Comparison of ENCODE assay signal across 8 mouse cellular contexts in genomic region chr12:65035839-65036189, GRCm38 (mm10). TPM values are rescaled to one million over a fixed set of nuclear protein-coding genes. Genes with fewer than 3 reads are reported as not detected.
DNase-seq lines count a peak whose midpoint lies in the region; ATAC-seq and TF ChIP-seq lines count a peak whose summit lies in the region.

No protein-coding gene starts in this region.

- H3K4me1 ChIP-seq in lung, embryonic 16.5 days (replicated peaks; ENCODE audit: control insufficient read depth, insufficient read depth, low read length) = peaks cover 9% of the 10 kb centered on the region
- H3K4me1 ChIP-seq in forebrain, embryonic 10.5 days = peaks cover 22% of the 10 kb centered on the region
- peaks cover 15% of the 10 kb centered on the region; the same call in 1 of the 2 replicates for H3K4me1 ChIP-seq in limb, embryonic 14.5 days (ENCODE audit: control insufficient read depth, insufficient read depth, low read length)
- peaks cover 9% of the 10 kb centered on the region for H3K4me1 ChIP-seq in stomach, embryonic 14.5 days (ENCODE audit: control insufficient read depth, insufficient read depth, low read length)

- H3K4me3 ChIP-seq in lung, embryonic 16.5 days (ENCODE audit: low read length) = peak overlapping the region; percentile 91
- peak overlapping the region; percentile 91 for H3K4me3 ChIP-seq in forebrain, embryonic 10.5 days
- H3K4me3 ChIP-seq in limb, embryonic 14.5 days (replicated peaks; ENCODE audit: low read length) = peak overlapping the region; percentile 95
- peak overlapping the region; percentile 87 for H3K4me3 ChIP-seq in stomach, embryonic 14.5 days (ENCODE audit: low read depth, low read length)

- no peak overlapping the region for H3K27ac ChIP-seq in lung, embryonic 16.5 days (ENCODE audit: low read length)
- H3K27ac ChIP-seq in forebrain, embryonic 10.5 days = peak overlapping the region; percentile 96
- no peak overlapping the region for H3K27ac ChIP-seq in limb, embryonic 14.5 days (replicated peaks; ENCODE audit: low read depth, low read length)
- H3K27ac ChIP-seq in stomach, embryonic 14.5 days (ENCODE audit: low read length) = no peak overlapping the region

- peak overlapping the region; percentile 79 for H3K4me2 ChIP-seq in lung, embryonic 16.5 days (ENCODE audit: low read depth, low read length)
- peak overlapping the region; percentile 66; the same call in 1 of the 2 replicates for H3K4me2 ChIP-seq in limb, embryonic 14.5 days (replicated peaks; ENCODE audit: low read depth, low read length, severe bottlenecking)
- peak overlapping the region; percentile 70 for H3K4me2 ChIP-seq in stomach, embryonic 14.5 days (replicated peaks; ENCODE audit: low read depth, low read length)

- WGBS in lung, embryonic 16.5 days = 44% methylated on average over 8 of the region's 8 CpGs
- WGBS in forebrain, embryonic 10.5 days = 51% methylated on average over 8 of the region's 8 CpGs
- 49% methylated on average over 8 of the region's 8 CpGs for whole genome bisulfite sequencing in limb, embryonic 14.5 days
- 47% methylated on average over 8 of the region's 8 CpGs for WGBS in stomach, embryonic 14.5 days

- TF ChIP-seq POLR2A in limb, embryonic 14.5 days (IDR thresholded peaks at IDR 0.05; ENCODE audit: borderline replicate concordance, extremely low read depth, insufficient read depth, insufficient read length) = no peak

- peak; percentile 3; the same call in 1 of the 2 replicates for ATAC-seq in lung, embryonic 16.5 days (ENCODE audit: low read depth)
- peak; percentile 1; the same call in 1 of the 2 replicates for ATAC-seq in limb, embryonic 14.5 days (ENCODE audit: low FRiP score, low read depth)
- ATAC-seq in stomach, embryonic 14.5 days (ENCODE audit: insufficient number of reproducible peaks, insufficient read depth, low FRiP score, low read depth) = no peak

- no peaks in the 10 kb centered on the region for H3K27me3 ChIP-seq in lung, embryonic 16.5 days (ENCODE audit: control insufficient read depth, insufficient read depth, low read depth, low read length)
- H3K27me3 ChIP-seq in forebrain, embryonic 10.5 days (ENCODE audit: poor library complexity, severe bottlenecking) = no peaks in the 10 kb centered on the region
- H3K27me3 ChIP-seq in limb, embryonic 14.5 days (ENCODE audit: control insufficient read depth, insufficient read depth, low read length) = no peaks in the 10 kb centered on the region
- no peaks in the 10 kb centered on the region for H3K27me3 ChIP-seq in stomach, embryonic 14.5 days (ENCODE audit: control insufficient read depth, insufficient read depth, low read length)

- no peaks in the 10 kb centered on the region for H3K36me3 ChIP-seq in lung, embryonic 16.5 days (ENCODE audit: control insufficient read depth, insufficient read depth, low read length)
- peaks cover 14% of the 10 kb centered on the region for H3K36me3 ChIP-seq in forebrain, embryonic 10.5 days (replicated peaks)
- H3K36me3 ChIP-seq in limb, embryonic 14.5 days (ENCODE audit: control insufficient read depth, insufficient read depth, low read length) = peaks cover 4% of the 10 kb centered on the region; the same call in 1 of the 2 replicates
- H3K36me3 ChIP-seq in stomach, embryonic 14.5 days (ENCODE audit: control insufficient read depth, insufficient read depth, low read length) = no peaks in the 10 kb centered on the region

- no peak for DNase-seq in lung, postnatal 14 days
- no peak for DNase-seq in forebrain, embryonic 10.5 days (ENCODE audit: extremely low spot score, low spot score)
- DNase-seq in limb, embryonic 14.5 days (ENCODE audit: low spot score) = no peak
- DNase-seq in layer of hippocampus, adult 18-20 months (ENCODE audit: low spot score in 2 of 2) = no peak
- no peak for DNase-seq in layer of hippocampus, adult 11-12 months (ENCODE audit: low spot score)
- no peak for DNase-seq in ovary, postnatal 14 days (ENCODE audit: low spot score)

- no peaks in the 10 kb centered on the region for H3K9me3 ChIP-seq in lung, embryonic 16.5 days (ENCODE audit: control insufficient read depth, low read length)
- H3K9me3 ChIP-seq in forebrain, embryonic 10.5 days = no peaks in the 10 kb centered on the region
- H3K9me3 ChIP-seq in limb, embryonic 14.5 days (ENCODE audit: control insufficient read depth, low read length) = no peaks in the 10 kb centered on the region
- H3K9me3 ChIP-seq in stomach, embryonic 14.5 days (ENCODE audit: control insufficient read depth, low read depth, low read length) = no peaks in the 10 kb centered on the region

- peak overlapping the region; percentile 96 for H3K9ac ChIP-seq in lung, embryonic 16.5 days (ENCODE audit: low read length)
- no peak overlapping the region for H3K9ac ChIP-seq in limb, embryonic 14.5 days (ENCODE audit: low read depth, low read length, severe bottlenecking)
- no peak overlapping the region for H3K9ac ChIP-seq in stomach, embryonic 14.5 days (replicated peaks; ENCODE audit: low read depth, low read length)

RNA-seq across cellular contexts. Expression of gene Prpf39, which starts 0.3 kb away (rescaled TPM):
- polyA plus RNA-seq in lung, embryonic 16.5 days (2015; fragmentation: Nextera tagmentation; extraction: Ambion mirVana) = 50.2 and 51.0 TPM in 2 replicates
- 63.5 and 67.8 TPM in 2 replicates for polyA plus RNA-seq in forebrain, embryonic 10.5 days (2016; fragmentation: Nextera tagmentation; extraction: Ambion mirVana)
- 44.2 and 51.9 TPM in 2 replicates for polyA plus RNA-seq in limb, embryonic 14.5 days (2012; rRNA removed)
- 58.2 and 63.0 TPM in 2 replicates for polyA plus RNA-seq in limb, embryonic 14.5 days (2014; fragmentation: Nextera tagmentation; extraction: Ambion mirVana)
- 71.8 and 73.1 TPM in 2 replicates for polyA plus RNA-seq in stomach, embryonic 14.5 days (2014; fragmentation: Nextera tagmentation; extraction: Ambion mirVana)
- 10 to 100 TPM; 39.5 to 39.6 TPM for total RNA-seq in layer of hippocampus, adult 18-20 months (2021)

RNA-seq across cellular contexts. Expression of gene Fkbp3, which starts 38.0 kb away (rescaled TPM):
- polyA plus RNA-seq in lung, embryonic 16.5 days (2015; fragmentation: Nextera tagmentation; extraction: Ambion mirVana) = 320 and 349 TPM in 2 replicates
- 764 and 801 TPM in 2 replicates for polyA plus RNA-seq in forebrain, embryonic 10.5 days (2016; fragmentation: Nextera tagmentation; extraction: Ambion mirVana)
- 187 and 335 TPM in 2 replicates for polyA plus RNA-seq in limb, embryonic 14.5 days (2012; rRNA removed)
- polyA plus RNA-seq in limb, embryonic 14.5 days (2014; fragmentation: Nextera tagmentation; extraction: Ambion mirVana) = 379 and 385 TPM in 2 replicates
- polyA plus RNA-seq in stomach, embryonic 14.5 days (2014; fragmentation: Nextera tagmentation; extraction: Ambion mirVana) = 355 and 374 TPM in 2 replicates
- 100 to 1,000 TPM; 140 to 149 TPM for total RNA-seq in layer of hippocampus, adult 18-20 months (2021)

RNA-seq across cellular contexts. Expression of gene Fancm, which starts 39.6 kb away (rescaled TPM):
- 6.3 and 7.9 TPM in 2 replicates for polyA plus RNA-seq in lung, embryonic 16.5 days (2015; fragmentation: Nextera tagmentation; extraction: Ambion mirVana)
- polyA plus RNA-seq in forebrain, embryonic 10.5 days (2016; fragmentation: Nextera tagmentation; extraction: Ambion mirVana) = 13.4 and 14.9 TPM in 2 replicates
- 8.6 and 8.7 TPM in 2 replicates for polyA plus RNA-seq in limb, embryonic 14.5 days (2012; rRNA removed)
- polyA plus RNA-seq in limb, embryonic 14.5 days (2014; fragmentation: Nextera tagmentation; extraction: Ambion mirVana) = 8.4 and 10.3 TPM in 2 replicates
- polyA plus RNA-seq in stomach, embryonic 14.5 days (2014; fragmentation: Nextera tagmentation; extraction: Ambion mirVana) = 9.3 and 13.5 TPM in 2 replicates
- total RNA-seq in layer of hippocampus, adult 18-20 months (2021) = 10 to 100 TPM; 11.0 TPM
